Mouse (Mus musculus) olfactory bulb, adult 2 months (tissue): ENCODE data around the gene Aloxe3. TPM values are rescaled to one million over a fixed set of nuclear protein-coding genes. Genes with fewer than 3 reads are reported as not detected.

Source experiments
- H3K27ac ChIP-seq: fragments of 200-500 bp; 2 replicates; pipeline ENCODE4 v1.5.1; 2012; ENCODE audit warnings: low read depth, low read length; ENCODE audit not compliant: insufficient read depth
- H3K4me1 ChIP-seq: fragments of 200-500 bp; 2 replicates; pipeline ENCODE4 v1.6.1; 2012; ENCODE audit warnings: low read length; ENCODE audit not compliant: control insufficient read depth, insufficient read depth
- H3K4me3 ChIP-seq: fragments of 200-500 bp; 2 replicates; pipeline ENCODE4 v1.5.1; 2012; ENCODE audit warnings: mild to moderate bottlenecking, low read depth, low read length, moderate library complexity; ENCODE audit not compliant: insufficient read depth
- CTCF ChIP-seq: fragments of 200-500 bp; IDR thresholded peaks from 2 replicates; pipeline ENCODE4 v1.5.1; 2012; ENCODE audit warnings: low read depth, mild to moderate bottlenecking, low read length, moderate library complexity; ENCODE audit not compliant: insufficient read depth
- POLR2A ChIP-seq: fragments of 200-500 bp; IDR thresholded peaks from 2 replicates; pipeline ENCODE4 v1.6.1; 2012; ENCODE audit warnings: mild to moderate bottlenecking, low read depth, low read length, moderate library complexity; ENCODE audit not compliant: insufficient read depth
- WGBS: fragments of 180-500 bp; shearing (Covaris S2); methylation state at CpG from one replicate; pipeline ENCODE4 v1.1.7; 2018; 5-methylcytosine and 5-hydroxymethylcytosine counted together
- polyA plus RNA-seq: library from polyadenylated mRNA; stranded (reverse); fragments of >200 nt; gene quantifications from 2 replicates; pipeline ENCODE4 v1.2.4, GENCODE M21; 2012; ENCODE audit warnings: low replicate concordance; ENCODE audit not compliant: missing spikeins, insufficient read depth, insufficient read length

Gene Aloxe3
- polyA plus RNA-seq, 1 experiment, result not detected

- WGBS, result 87% methylated on average over 11 of the region's 11 CpGs
- no peak overlapping the region for H3K27ac ChIP-seq
- peaks cover 41% of the 10 kb centered on the region for H3K4me1 ChIP-seq
- H3K4me3 ChIP-seq, result no peak overlapping the region
- TF ChIP-seq POLR2A (no peak), CTCF (no peak)
Observed at GRCm38 (mm10) chr11:69106299-69106698, 19.4 kb upstream of the Aloxe3 start.

- Histone ChIP-seq H3K4me3 (no peak overlapping the region), H3K4me1 (peaks cover 37% of the 10 kb centered on the region), H3K27ac (no peak overlapping the region)
- no peak for TF ChIP-seq CTCF
- no peak for TF ChIP-seq POLR2A
- WGBS, result 80% methylated on average over 11 of the region's 11 CpGs
Observed at GRCm38 (mm10) chr11:69106842-69107241, 18.9 kb upstream of the Aloxe3 start.

DNA sequence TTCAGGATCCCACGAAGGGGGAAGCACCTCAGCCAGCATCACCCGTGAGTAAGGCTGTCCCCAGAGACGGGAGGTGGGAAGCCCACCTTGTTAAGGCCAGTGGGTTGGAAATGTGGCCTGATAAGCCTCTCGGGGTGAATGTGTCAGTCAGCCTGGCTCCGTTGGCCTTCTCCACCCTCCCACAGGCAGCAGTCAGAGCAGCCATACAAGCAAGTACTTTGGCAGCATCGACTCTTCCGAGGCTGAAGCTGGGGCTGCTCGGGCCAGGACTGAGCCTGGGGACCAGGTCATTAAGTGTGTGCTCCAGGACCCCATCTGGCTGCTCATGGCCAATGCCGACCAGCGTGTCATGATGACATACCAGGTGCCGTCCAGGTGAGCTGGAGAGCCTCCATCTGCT, 18.0 kb upstream of the Aloxe3 start:
- Histone ChIP-seq H3K27ac (no peak overlapping the region), H3K4me1 (peaks cover 29% of the 10 kb centered on the region), H3K4me3 (no peak overlapping the region)
- 89% methylated on average over 11 of the region's 11 CpGs for WGBS
- no peak for TF ChIP-seq POLR2A
- TF ChIP-seq CTCF, result no peak

DNA sequence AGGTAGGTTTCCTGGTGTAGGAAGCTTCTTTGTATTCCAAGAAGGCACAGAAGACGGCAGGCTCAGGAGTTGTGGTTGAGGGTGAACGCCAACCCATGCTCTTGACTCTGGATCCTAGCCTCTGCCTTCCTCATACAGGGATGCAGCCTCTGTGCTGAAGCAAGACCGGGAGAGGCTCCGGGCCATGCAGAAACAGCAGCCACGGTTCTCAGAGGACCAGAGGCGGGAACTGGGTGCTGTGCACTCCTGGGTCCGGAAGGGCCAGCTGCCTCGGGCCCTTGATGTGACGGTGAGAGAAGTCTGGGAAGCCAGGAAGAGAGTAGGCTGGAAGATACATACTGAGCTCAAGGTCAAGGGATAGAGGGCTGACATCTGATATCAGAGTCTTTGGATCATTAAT, 17.5 kb upstream of the Aloxe3 start:
- Histone ChIP-seq H3K27ac (no peak overlapping the region), H3K4me1 (peaks cover 23% of the 10 kb centered on the region), H3K4me3 (no peak overlapping the region)
- 91% methylated on average over 9 of the region's 9 CpGs for WGBS
- no peak for TF ChIP-seq POLR2A
- TF ChIP-seq CTCF, result no peak

DNA sequence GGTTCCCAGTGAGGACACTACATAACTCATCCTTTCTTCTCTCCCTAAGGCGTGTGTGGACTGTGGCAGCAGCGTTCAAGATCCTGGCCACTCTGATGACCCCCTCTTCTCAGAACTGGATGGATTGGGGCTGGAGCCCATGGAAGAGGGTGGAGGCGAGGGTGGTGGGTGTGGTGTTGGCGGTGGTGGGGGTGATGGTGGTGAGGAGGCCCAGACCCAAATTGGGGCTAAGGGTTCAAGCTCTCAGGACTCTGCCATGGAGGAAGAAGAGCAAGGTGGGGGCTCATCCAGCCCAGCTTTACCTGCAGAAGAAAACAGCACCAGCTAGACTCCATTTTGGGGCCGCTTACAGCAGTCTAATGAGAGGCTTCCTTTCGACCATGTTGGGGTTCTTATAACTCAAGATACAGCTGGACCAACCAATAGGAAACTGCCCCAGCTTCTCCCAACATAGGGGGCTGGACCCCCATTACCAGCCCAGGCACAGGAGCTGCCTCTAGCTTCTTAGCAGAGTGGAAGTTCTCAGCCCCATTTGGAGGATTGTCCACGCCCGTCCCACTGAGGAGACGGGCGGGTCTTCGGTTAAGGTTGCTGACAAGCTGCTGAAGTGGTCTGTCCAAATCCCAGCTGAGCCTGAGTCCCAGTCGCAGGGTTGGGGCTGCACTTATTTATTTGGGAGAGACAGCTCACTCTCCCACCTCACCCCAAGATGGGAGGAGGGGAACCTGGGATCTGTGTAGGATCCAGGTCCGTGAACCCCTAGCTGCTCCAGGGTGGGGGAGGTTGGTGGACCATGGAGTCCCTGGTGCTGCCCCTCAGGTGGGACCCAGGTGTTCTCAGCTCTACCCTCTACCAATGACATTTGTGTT, 16.4 kb upstream of the Aloxe3 start:
- Histone ChIP-seq H3K4me1 (peaks cover 13% of the 10 kb centered on the region), H3K4me3 (no peak overlapping the region), H3K27ac (no peak overlapping the region)
- TF ChIP-seq CTCF, result no peak
- no peak for TF ChIP-seq POLR2A
- 85% methylated on average over 13 of the region's 13 CpGs for WGBS

GRCm38 (mm10) chr11:69110319-69111046, 15.2 kb upstream of the Aloxe3 start:
- TF ChIP-seq CTCF (no peak), POLR2A (no peak)
- Histone ChIP-seq H3K4me3 (peak overlapping the region; percentile 38), H3K27ac (no peak overlapping the region), H3K4me1 (peaks cover 7% of the 10 kb centered on the region)
- WGBS, result 3% methylated on average over 30 of the region's 30 CpGs

GRCm38 (mm10) chr11:69111051-69111810, 14.5 kb upstream of the Aloxe3 start:
- Histone ChIP-seq H3K4me1 (peaks cover 7% of the 10 kb centered on the region), H3K4me3 (peak overlapping the region; percentile 38; the same call in 1 of the 2 replicates), H3K27ac (no peak overlapping the region)
- 13% methylated on average over 21 of the region's 21 CpGs for WGBS
- no peak for TF ChIP-seq POLR2A
- no peak for TF ChIP-seq CTCF

DNA sequence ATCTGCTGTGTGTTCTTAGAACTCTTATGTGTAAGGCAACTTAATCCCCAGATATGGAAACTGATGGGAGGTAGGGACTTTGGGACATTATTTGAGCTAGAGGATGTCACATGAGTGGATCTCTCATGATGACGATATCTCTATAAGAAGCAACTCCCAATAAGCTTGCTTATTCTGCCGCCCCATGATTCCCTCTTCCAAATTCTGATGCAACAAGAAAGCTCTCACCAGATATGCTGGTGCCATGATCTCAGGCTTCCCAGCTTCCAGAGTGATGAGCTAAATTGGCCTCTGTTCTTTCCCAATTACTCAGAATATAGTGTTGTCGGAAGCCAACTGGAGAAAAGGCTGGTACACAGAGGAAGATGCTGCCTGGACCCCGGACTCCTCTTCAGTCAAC, 13.8 kb upstream of the Aloxe3 start:
- TF ChIP-seq POLR2A, result no peak
- no peak for TF ChIP-seq CTCF
- Histone ChIP-seq H3K4me1 (peaks cover 6% of the 10 kb centered on the region), H3K4me3 (no peak overlapping the region), H3K27ac (no peak overlapping the region)
- WGBS, result 65% methylated on average over 4 of the region's 4 CpGs
